Mouse (Mus musculus) heart, embryonic 13.5 days (tissue): ENCODE measurements at regions not wholly inside any gene's neighbourhood (a gene's known extent, or its start where the extent isn't known, plus 50 kb on each side); places are given as distances from the start of the nearest gene placed in this dataset.

Experiments
- ATAC-seq: fragments of 200-750 bp; cut with Nextera tagmentation; 2 replicates; pipeline ENCODE4 v1.8.0; 2017; ENCODE audit warnings: moderate TSS enrichment; ENCODE audit not compliant: insufficient number of reproducible peaks, low FRiP score, low TSS enrichment; ENCODE audit errors: extremely low read depth
- H3K27ac ChIP-seq: fragments of 300-500 bp; sonication (generic); replicated peaks from 2 replicates; pipeline ENCODE4 v1.5.1; 2015; ENCODE audit warnings: moderate library complexity, mild to moderate bottlenecking, inconsistent platforms
- H3K27me3 ChIP-seq: fragments of 300-500 bp; sonication (generic); replicated peaks from 2 replicates; pipeline ENCODE4 v1.6.1; 2015; ENCODE audit warnings: mild to moderate bottlenecking, inconsistent platforms
- H3K36me3 ChIP-seq: fragments of 300-500 bp; sonication (generic); 2 replicates; pipeline ENCODE4 v1.6.1; 2015; ENCODE audit warnings: mild to moderate bottlenecking, inconsistent platforms
- H3K4me1 ChIP-seq: fragments of 300-500 bp; sonication (generic); 2 replicates; pipeline ENCODE4 v1.6.1; 2015; ENCODE audit warnings: inconsistent platforms
- H3K4me2 ChIP-seq: fragments of 300-500 bp; sonication (generic); 2 replicates; pipeline ENCODE4 v1.6.1; 2015; ENCODE audit warnings: inconsistent platforms, mild to moderate bottlenecking, moderate library complexity
- H3K4me3 ChIP-seq: fragments of 300-500 bp; sonication (generic); 2 replicates; pipeline ENCODE4 v1.5.1; 2015; ENCODE audit warnings: moderate library complexity, mild to moderate bottlenecking, inconsistent platforms
- H3K9ac ChIP-seq: fragments of 300-500 bp; sonication (generic); 2 replicates; pipeline ENCODE4 v1.6.1; 2015; ENCODE audit warnings: inconsistent platforms, mild to moderate bottlenecking, moderate library complexity
- H3K9me3 ChIP-seq: fragments of 300-500 bp; sonication (generic); 2 replicates; pipeline ENCODE4 v1.6.1; 2016; ENCODE audit warnings: inconsistent platforms
- WGBS: fragments of 180-500 bp; shearing (Covaris S2); methylation state at CpG from one replicate; pipeline ENCODE4 v1.1.7; 2015; ENCODE audit warnings: mixed read lengths; 5-methylcytosine and 5-hydroxymethylcytosine counted together

GRCm38 (mm10) chr4:100616161-100616915 is 137.7 kb downstream of the Ube2u start:
- 74% methylated on average over 8 of the region's 8 CpGs for WGBS
- no peak for ATAC-seq
- no peak overlapping the region for H3K27ac ChIP-seq

GRCm38 (mm10) chr4:100616916-100617488 is 138.4 kb downstream of the Ube2u start:
- WGBS = 69% methylated on average over 11 of the region's 11 CpGs
- Histone ChIP-seq H3K4me1 (no peaks in the 10 kb centered on the region), H3K9ac (no peak overlapping the region), H3K4me2 (no peak overlapping the region), H3K27ac (no peak overlapping the region), H3K4me3 (no peak overlapping the region), H3K36me3 (no peaks in the 10 kb centered on the region), H3K27me3 (no peaks in the 10 kb centered on the region), H3K9me3 (no peaks in the 10 kb centered on the region)
- no peak for ATAC-seq

More at GRCm38 (mm10) chr4:100616161-100616915, 137.7 kb downstream of the Ube2u start:
- Histone ChIP-seq H3K4me2 (no peak overlapping the region), H3K4me1 (no peaks in the 10 kb centered on the region), H3K27me3 (no peaks in the 10 kb centered on the region), H3K36me3 (no peaks in the 10 kb centered on the region), H3K4me3 (no peak overlapping the region), H3K9ac (no peak overlapping the region), H3K9me3 (no peaks in the 10 kb centered on the region)

- Histone ChIP-seq H3K27me3 (no peaks in the 10 kb centered on the region), H3K4me2 (no peak overlapping the region), H3K4me3 (no peak overlapping the region), H3K9ac (no peak overlapping the region), H3K36me3 (no peaks in the 10 kb centered on the region), H3K4me1 (no peaks in the 10 kb centered on the region), H3K27ac (no peak overlapping the region), H3K9me3 (no peaks in the 10 kb centered on the region)
- no peak for ATAC-seq
- 83% methylated on average over 4 of the region's 5 CpGs for WGBS
Observed at GRCm38 (mm10) chr4:100624656-100625055, 146.0 kb downstream of the Ube2u start.

GRCm38 (mm10) chr4:100626551-100626950 is 147.9 kb downstream of the Ube2u start:
- H3K4me1 ChIP-seq = no peaks in the 10 kb centered on the region
- WGBS = 74% methylated on average over 4 of the region's 4 CpGs
- H3K27ac ChIP-seq = no peak overlapping the region
- no peaks in the 10 kb centered on the region for H3K36me3 ChIP-seq
- no peak overlapping the region for H3K9ac ChIP-seq
- H3K4me3 ChIP-seq = no peak overlapping the region
- no peaks in the 10 kb centered on the region for H3K9me3 ChIP-seq
- H3K4me2 ChIP-seq = no peak overlapping the region
- no peaks in the 10 kb centered on the region for H3K27me3 ChIP-seq
- ATAC-seq = no peak

- Histone ChIP-seq H3K9me3 (no peaks in the 10 kb centered on the region), H3K4me2 (no peak overlapping the region), H3K36me3 (no peaks in the 10 kb centered on the region), H3K4me1 (no peaks in the 10 kb centered on the region), H3K27ac (no peak overlapping the region), H3K9ac (no peak overlapping the region), H3K27me3 (no peaks in the 10 kb centered on the region), H3K4me3 (no peak overlapping the region)
- 47% methylated on average over 2 of the region's 2 CpGs for WGBS
- ATAC-seq = no peak
Observed at GRCm38 (mm10) chr4:100634388-100634787, 142.1 kb upstream of the Cachd1 start.

GRCm38 (mm10) chr4:100637597-100637996 is 138.9 kb upstream of the Cachd1 start:
- ATAC-seq = no peak
- H3K4me1 ChIP-seq = no peaks in the 10 kb centered on the region

GRCm38 (mm10) chr4:100661154-100661553 is 115.3 kb upstream of the Cachd1 start:
- H3K27me3 ChIP-seq = no peaks in the 10 kb centered on the region
- H3K9me3 ChIP-seq = no peaks in the 10 kb centered on the region
- H3K4me1 ChIP-seq = peaks cover 25% of the 10 kb centered on the region
- no peak for ATAC-seq
- H3K4me2 ChIP-seq = peak overlapping the region; percentile 14; the same call in 1 of the 2 replicates
- H3K27ac ChIP-seq = peak overlapping the region; percentile 1; the same call in 1 of the 2 replicates
- H3K9ac ChIP-seq = no peak overlapping the region
- H3K4me3 ChIP-seq = no peak overlapping the region
- H3K36me3 ChIP-seq = no peaks in the 10 kb centered on the region
- whole genome bisulfite sequencing = 24% methylated on average over 1 of the region's 1 CpGs

More at GRCm38 (mm10) chr4:100637597-100637996, 138.9 kb upstream of the Cachd1 start:
- Histone ChIP-seq H3K4me3 (no peak overlapping the region), H3K9ac (no peak overlapping the region), H3K4me2 (no peak overlapping the region), H3K36me3 (no peaks in the 10 kb centered on the region), H3K27ac (no peak overlapping the region), H3K9me3 (no peaks in the 10 kb centered on the region), H3K27me3 (no peaks in the 10 kb centered on the region)
- 78% methylated on average over 2 of the region's 2 CpGs for WGBS

GRCm38 (mm10) chr4:100664619-100665264 is 111.7 kb upstream of the Cachd1 start:
- no peaks in the 10 kb centered on the region for H3K36me3 ChIP-seq

GRCm38 (mm10) chr4:100670553-100670952 is 105.9 kb upstream of the Cachd1 start:
- 78% methylated on average over 5 of the region's 5 CpGs for WGBS
- H3K27me3 ChIP-seq = no peaks in the 10 kb centered on the region

More at GRCm38 (mm10) chr4:100664619-100665264, 111.7 kb upstream of the Cachd1 start:
- Histone ChIP-seq H3K4me1 (peaks cover 25% of the 10 kb centered on the region), H3K27me3 (no peaks in the 10 kb centered on the region), H3K27ac (no peak overlapping the region), H3K4me3 (no peak overlapping the region), H3K9me3 (no peaks in the 10 kb centered on the region), H3K9ac (no peak overlapping the region), H3K4me2 (no peak overlapping the region)
- ATAC-seq = no peak
- 29% methylated on average over 5 of the region's 5 CpGs for WGBS

GRCm38 (mm10) chr4:100674916-100675315 is 101.6 kb upstream of the Cachd1 start:
- Histone ChIP-seq H3K9ac (no peak overlapping the region), H3K36me3 (no peaks in the 10 kb centered on the region), H3K9me3 (no peaks in the 10 kb centered on the region), H3K27ac (no peak overlapping the region), H3K4me3 (no peak overlapping the region), H3K27me3 (no peaks in the 10 kb centered on the region), H3K4me2 (no peak overlapping the region), H3K4me1 (peaks cover 5% of the 10 kb centered on the region; the same call in 1 of the 2 replicates)
- no peak for ATAC-seq
- 84% methylated on average over 4 of the region's 4 CpGs for WGBS

More at GRCm38 (mm10) chr4:100670553-100670952, 105.9 kb upstream of the Cachd1 start:
- H3K4me3 ChIP-seq = no peak overlapping the region
- H3K36me3 ChIP-seq = no peaks in the 10 kb centered on the region
- ATAC-seq = no peak
- no peak overlapping the region for H3K4me2 ChIP-seq
- no peak overlapping the region for H3K27ac ChIP-seq
- no peak overlapping the region for H3K9ac ChIP-seq
- H3K9me3 ChIP-seq = no peaks in the 10 kb centered on the region
- H3K4me1 ChIP-seq = peaks cover 5% of the 10 kb centered on the region; the same call in 1 of the 2 replicates

- ATAC-seq = no peak
- H3K9ac ChIP-seq = no peak overlapping the region
- H3K9me3 ChIP-seq = no peaks in the 10 kb centered on the region
- H3K4me2 ChIP-seq = no peak overlapping the region
- WGBS = 63% methylated on average over 7 of the region's 7 CpGs
- no peak overlapping the region for H3K4me3 ChIP-seq
- H3K4me1 ChIP-seq = no peaks in the 10 kb centered on the region
- no peaks in the 10 kb centered on the region for H3K27me3 ChIP-seq
- H3K36me3 ChIP-seq = no peaks in the 10 kb centered on the region
- no peak overlapping the region for H3K27ac ChIP-seq
Observed at GRCm38 (mm10) chr4:100683757-100684156, 92.7 kb upstream of the Cachd1 start.
